Mouse (Mus musculus) hindbrain, embryonic 11.5 days (tissue): Measurements from ENCODE around the gene Hs2st1. TPM values are rescaled to one million over a fixed set of nuclear protein-coding genes. Genes with fewer than 3 reads are reported as not detected.

Experiments used
- ATAC-seq: fragments of 200-750 bp; cut with Nextera tagmentation; 2 replicates; pipeline ENCODE4 v1.8.0; 2017; ENCODE audit warnings: mild to moderate bottlenecking, moderate TSS enrichment, moderate library complexity; ENCODE audit not compliant: low FRiP score
- DNase-seq: peaks from one replicate; pipeline ENCODE4 v3.0.0-alpha.2; 2015; ENCODE audit warnings: low spot score
- H3K27ac ChIP-seq: fragments of 300-500 bp; sonication (generic); 2 replicates; pipeline ENCODE4 v1.5.1; 2014; ENCODE audit warnings: mild to moderate bottlenecking, low read depth, low read length
- H3K27me3 ChIP-seq: fragments of 300-500 bp; sonication (generic); 2 replicates; pipeline ENCODE4 v1.6.1; 2014; ENCODE audit warnings: mild to moderate bottlenecking, low read length, moderate library complexity, mixed read lengths; ENCODE audit not compliant: control insufficient read depth, insufficient read depth
- H3K36me3 ChIP-seq: fragments of 300-500 bp; sonication (generic); 2 replicates; pipeline ENCODE4 v1.6.1; 2014; ENCODE audit warnings: mild to moderate bottlenecking, low read length, moderate library complexity, mixed read lengths; ENCODE audit not compliant: control insufficient read depth, insufficient read depth
- H3K4me1 ChIP-seq: fragments of 300-500 bp; sonication (generic); replicated peaks from 2 replicates; pipeline ENCODE4 v1.6.1; 2014; ENCODE audit warnings: low read length, mixed read lengths; ENCODE audit not compliant: control insufficient read depth, insufficient read depth
- H3K4me2 ChIP-seq: fragments of 300-500 bp; sonication (generic); replicated peaks from 2 replicates; pipeline ENCODE4 v1.6.1; 2014; ENCODE audit warnings: mild to moderate bottlenecking, low read depth, low read length
- H3K4me3 ChIP-seq: fragments of 300-500 bp; sonication (generic); 2 replicates; pipeline ENCODE4 v1.5.1; 2014; ENCODE audit warnings: low read depth, low read length
- H3K9ac ChIP-seq: fragments of 300-500 bp; sonication (generic); 2 replicates; pipeline ENCODE4 v1.6.1; 2014; ENCODE audit warnings: low read depth, low read length
- H3K9me3 ChIP-seq: fragments of 300-500 bp; sonication (generic); 2 replicates; pipeline ENCODE4 v1.6.1; 2016; ENCODE audit warnings: low read length; ENCODE audit not compliant: control insufficient read depth
- WGBS: fragments of 180-500 bp; shearing (Covaris S2); extraction: QIAGEN DNeasy Blood & Tissue Kit; methylation state at CpG from one replicate; pipeline ENCODE4 v1.1.7; 2014; 5-methylcytosine and 5-hydroxymethylcytosine counted together
- polyA plus RNA-seq: library from polyadenylated mRNA; unstranded; fragments of >200 nt; fragmentation: Nextera tagmentation; extraction: Ambion mirVana; gene quantifications from 2 replicates; pipeline ENCODE4 v1.2.1, GENCODE M21; 2014

Gene Hs2st1
- polyA plus RNA-seq, 1 experiment from 2014 or later, result 16.3 TPM

- Histone ChIP-seq H3K27me3 (no peaks in the 10 kb centered on the region), H3K9me3 (no peaks in the 10 kb centered on the region), H3K4me3 (no peak overlapping the region), H3K4me2 (no peak overlapping the region), H3K36me3 (no peaks in the 10 kb centered on the region), H3K9ac (no peak overlapping the region), H3K4me1 (peaks cover 2% of the 10 kb centered on the region; the same call in 1 of the 2 replicates), H3K27ac (no peak overlapping the region)
- WGBS, result 47% methylated on average over 7 of the region's 7 CpGs
- ATAC-seq (no peak), DNase-seq (no peak)
These were observed 156.2 kb downstream of the Hs2st1 start for GRCm38 (mm10) chr3:144413821-144414220.

- Histone ChIP-seq H3K9me3 (no peaks in the 10 kb centered on the region), H3K4me3 (no peak overlapping the region), H3K27ac (no peak overlapping the region), H3K4me1 (peaks cover 2% of the 10 kb centered on the region; the same call in 1 of the 2 replicates), H3K9ac (no peak overlapping the region), H3K36me3 (no peaks in the 10 kb centered on the region), H3K4me2 (no peak overlapping the region; the same call in 1 of the 2 replicates), H3K27me3 (no peaks in the 10 kb centered on the region)
- WGBS, result under 1% methylated on average over 10 of the region's 10 CpGs
- DNase-seq, result peak; percentile 42
- peak; percentile 70 for ATAC-seq
These were observed 157.3 kb downstream of the Hs2st1 start for GRCm38 (mm10) chr3:144412538-144413272.

- Histone ChIP-seq H3K4me1 (peaks cover 2% of the 10 kb centered on the region; the same call in 1 of the 2 replicates), H3K27ac (no peak overlapping the region), H3K36me3 (no peaks in the 10 kb centered on the region), H3K4me3 (no peak overlapping the region), H3K9ac (no peak overlapping the region), H3K9me3 (no peaks in the 10 kb centered on the region), H3K27me3 (no peaks in the 10 kb centered on the region), H3K4me2 (no peak overlapping the region)
- peak; percentile 28 for DNase-seq
- ATAC-seq, result 0 out of 2 replicates have a peak, but pooled peaks have one; percentile 1
- WGBS, result 10% methylated on average over 8 of the region's 8 CpGs
These were observed 158.2 kb downstream of the Hs2st1 start for GRCm38 (mm10) chr3:144411650-144412278.

GRCm38 (mm10) chr3:144411051-144411542 lies 158.9 kb downstream of the Hs2st1 start:
- H3K4me1 ChIP-seq, result peaks cover 2% of the 10 kb centered on the region; the same call in 1 of the 2 replicates
- H3K4me3 ChIP-seq, result no peak overlapping the region
- peak; percentile 69 for ATAC-seq
- peak overlapping the region; percentile 18; the same call in 1 of the 2 replicates for H3K27ac ChIP-seq
- DNase-seq, result peak; percentile 56
- no peak overlapping the region for H3K4me2 ChIP-seq
- H3K36me3 ChIP-seq, result no peaks in the 10 kb centered on the region
- no peak overlapping the region for H3K9ac ChIP-seq
- H3K9me3 ChIP-seq, result no peaks in the 10 kb centered on the region
- WGBS, result 2% methylated on average over 5 of the region's 5 CpGs
- H3K27me3 ChIP-seq, result no peaks in the 10 kb centered on the region

GRCm38 (mm10) chr3:144408953-144409352 lies 161.0 kb downstream of the Hs2st1 start:
- H3K9me3 ChIP-seq, result no peaks in the 10 kb centered on the region
- ATAC-seq (no peak), DNase-seq (no peak)
- H3K4me2 ChIP-seq, result no peak overlapping the region
- H3K9ac ChIP-seq, result no peak overlapping the region
- H3K36me3 ChIP-seq, result no peaks in the 10 kb centered on the region
- H3K27ac ChIP-seq, result no peak overlapping the region
- 100% methylated on average over 1 of the region's 1 CpGs for WGBS
- no peak overlapping the region for H3K4me3 ChIP-seq
- H3K4me1 ChIP-seq, result peaks cover 2% of the 10 kb centered on the region; the same call in 1 of the 2 replicates
- no peaks in the 10 kb centered on the region for H3K27me3 ChIP-seq

GRCm38 (mm10) chr3:144405331-144405730 lies 164.7 kb downstream of the Hs2st1 start:
- H3K9me3 ChIP-seq, result no peaks in the 10 kb centered on the region
- WGBS, result 77% methylated on average over 11 of the region's 11 CpGs
- H3K9ac ChIP-seq, result no peak overlapping the region
- H3K4me2 ChIP-seq, result no peak overlapping the region
- H3K27me3 ChIP-seq, result no peaks in the 10 kb centered on the region
- H3K4me1 ChIP-seq, result no peaks in the 10 kb centered on the region
- H3K36me3 ChIP-seq, result no peaks in the 10 kb centered on the region
- H3K27ac ChIP-seq, result no peak overlapping the region
- ATAC-seq (no peak), DNase-seq (no peak)
- H3K4me3 ChIP-seq, result no peak overlapping the region

GRCm38 (mm10) chr3:144401292-144401691 lies 168.7 kb downstream of the Hs2st1 start:
- DNase-seq, result no peak

GRCm38 (mm10) chr3:144400870-144401269 lies 169.1 kb downstream of the Hs2st1 start:
- DNase-seq, result no peak
- Histone ChIP-seq H3K4me1 (0 out of 2 replicates have a peak, but pooled peaks cover 2% of the 10 kb centered on the region), H3K4me2 (no peak overlapping the region), H3K9me3 (no peaks in the 10 kb centered on the region; the same call in 1 of the 2 replicates), H3K27me3 (no peaks in the 10 kb centered on the region), H3K4me3 (no peak overlapping the region), H3K36me3 (no peaks in the 10 kb centered on the region), H3K27ac (no peak overlapping the region), H3K9ac (no peak overlapping the region)
- no peak for ATAC-seq
- 80% methylated on average over 7 of the region's 7 CpGs for WGBS

More at GRCm38 (mm10) chr3:144401292-144401691, 168.7 kb downstream of the Hs2st1 start:
- Histone ChIP-seq H3K4me1 (0 out of 2 replicates have a peak, but pooled peaks cover 2% of the 10 kb centered on the region), H3K36me3 (no peaks in the 10 kb centered on the region), H3K27ac (no peak overlapping the region), H3K9ac (no peak overlapping the region), H3K27me3 (no peaks in the 10 kb centered on the region), H3K9me3 (no peaks in the 10 kb centered on the region; the same call in 1 of the 2 replicates), H3K4me3 (no peak overlapping the region), H3K4me2 (no peak overlapping the region)
- no peak for ATAC-seq
- 88% methylated on average over 5 of the region's 5 CpGs for WGBS
